7 mouse cellular contexts compared by ENCODE assay signal in genomic region chr10:13963908-13964500, GRCm38 (mm10). TPM values are rescaled to one million over a fixed set of nuclear protein-coding genes. Genes with fewer than 3 reads are reported as not detected.
A peak's percentile ranks its signal among the peaks of the same experiment; 100 is the strongest.
DNase-seq lines count a peak whose midpoint lies in the region; ATAC-seq and TF ChIP-seq lines count a peak whose summit lies in the region.

No protein-coding gene starts in this region.

- no peaks in the 10 kb centered on the region; the same call in 1 of the 2 replicates for H3K27me3 ChIP-seq in lung, embryonic 16.5 days (ENCODE audit: control insufficient read depth, insufficient read depth, low read depth, low read length)
- peaks cover 62% of the 10 kb centered on the region for H3K27me3 ChIP-seq in limb, embryonic 10.5 days (ENCODE audit: low read depth, poor library complexity, severe bottlenecking)

- ATAC-seq in lung, embryonic 16.5 days (ENCODE audit: low read depth): no peak

- peak overlapping the region; percentile 72 for H3K4me3 ChIP-seq in lung, embryonic 16.5 days (ENCODE audit: low read length)
- peak overlapping the region; percentile 59 for H3K4me3 ChIP-seq in embryonic fibroblast, embryonic 13.5 days (ENCODE audit: insufficient read depth, low read length)
- H3K4me3 ChIP-seq in limb, embryonic 10.5 days: peak overlapping the region; percentile 75
- peak overlapping the region; percentile 100 for H3K4me3 ChIP-seq in olfactory bulb, adult 2 months (ENCODE audit: insufficient read depth, low read depth, low read length)

- no peaks in the 10 kb centered on the region for H3K9me3 ChIP-seq in lung, embryonic 16.5 days (ENCODE audit: control insufficient read depth, low read length)
- H3K9me3 ChIP-seq in limb, embryonic 10.5 days (replicated peaks): no peaks in the 10 kb centered on the region

- 0 out of 2 replicates have a peak, but pooled peaks cover 2% of the 10 kb centered on the region for H3K4me1 ChIP-seq in lung, embryonic 16.5 days (replicated peaks; ENCODE audit: control insufficient read depth, insufficient read depth, low read length)
- H3K4me1 ChIP-seq in embryonic fibroblast, embryonic 13.5 days (ENCODE audit: control insufficient read depth, insufficient read depth, low read length): no peaks in the 10 kb centered on the region
- H3K4me1 ChIP-seq in limb, embryonic 10.5 days: peaks cover 33% of the 10 kb centered on the region
- H3K4me1 ChIP-seq in olfactory bulb, adult 2 months (ENCODE audit: control insufficient read depth, insufficient read depth, low read length): no peaks in the 10 kb centered on the region

- TF ChIP-seq CTCF in embryonic fibroblast, embryonic 13.5 days (IDR thresholded peaks at IDR 0.05; ENCODE audit: borderline replicate concordance, insufficient read depth, low read length): no peak
- TF ChIP-seq CTCF in olfactory bulb, adult 2 months (IDR thresholded peaks at IDR 0.05; ENCODE audit: insufficient read depth, low read depth, low read length): no peak

- H3K9ac ChIP-seq in lung, embryonic 16.5 days (ENCODE audit: low read length): peak overlapping the region; percentile 61

- 12% methylated on average over 8 of the region's 8 CpGs for whole genome bisulfite sequencing in lung, embryonic 16.5 days
- WGBS in limb, embryonic 10.5 days: 13% methylated on average over 8 of the region's 8 CpGs
- WGBS in olfactory bulb, adult 2 months: 4% methylated on average over 8 of the region's 8 CpGs

- peak overlapping the region; percentile 82 for H3K27ac ChIP-seq in lung, embryonic 16.5 days (ENCODE audit: low read length)
- peak overlapping the region; percentile 12; the same call in 1 of the 2 replicates for H3K27ac ChIP-seq in embryonic fibroblast, embryonic 13.5 days (ENCODE audit: insufficient read depth, low read length)
- no peak overlapping the region for H3K27ac ChIP-seq in limb, embryonic 10.5 days
- peak overlapping the region; percentile 85 for H3K27ac ChIP-seq in olfactory bulb, adult 2 months (ENCODE audit: insufficient read depth, low read depth, low read length)

- no peak for DNase-seq in lung, postnatal 4 days
- DNase-seq in limb, embryonic 10.5 days (ENCODE audit: low spot score): no peak
- no peak for DNase-seq in left cerebral cortex, adult 11 months (ENCODE audit: low spot score)
- no peak for DNase-seq in frontal cortex, adult 2 months (ENCODE audit: extremely low spot score in 1 of 2, low spot score in 1 of 2)

- TF ChIP-seq POLR2A in embryonic fibroblast, embryonic 13.5 days (IDR thresholded peaks at IDR 0.05; ENCODE audit: low read depth, low read length): no peak
- no peak for TF ChIP-seq POLR2A in olfactory bulb, adult 2 months (IDR thresholded peaks at IDR 0.05; ENCODE audit: insufficient read depth, low read depth, low read length)

- H3K36me3 ChIP-seq in lung, embryonic 16.5 days (ENCODE audit: control insufficient read depth, insufficient read depth, low read length): no peaks in the 10 kb centered on the region
- no peaks in the 10 kb centered on the region for H3K36me3 ChIP-seq in limb, embryonic 10.5 days

- H3K4me2 ChIP-seq in lung, embryonic 16.5 days (ENCODE audit: low read depth, low read length): peak overlapping the region; percentile 64

RNA-seq across cellular contexts. Expression of gene Hivep2, which starts 1.9 kb away (rescaled TPM):
- polyA plus RNA-seq in lung, embryonic 16.5 days (2015; fragmentation: Nextera tagmentation; extraction: Ambion mirVana): 4.7 and 5.6 TPM in 2 replicates
- polyA plus RNA-seq in embryonic fibroblast, embryonic 13.5 days (2011; ENCODE audit: insufficient read length, low read depth, missing spikeins): 20.8 and 25.6 TPM in 2 replicates
- 0.44 and 0.59 TPM in 2 replicates for polyA plus RNA-seq in limb, embryonic 10.5 days (2016; fragmentation: Nextera tagmentation; extraction: Ambion mirVana)
- 134 and 206 TPM in 2 replicates for polyA plus RNA-seq in olfactory bulb, adult 2 months (2012; ENCODE audit: insufficient read depth, insufficient read length, low replicate concordance, missing spikeins)
- 96.0 and 102 TPM in 2 replicates for polyA plus RNA-seq in frontal cortex, adult 2 months (2012; rRNA removed)
